Mouse (Mus musculus) hindbrain, embryonic 10.5 days (tissue): ENCODE measurements around the gene Ddb1. TPM values are rescaled to one million over a fixed set of nuclear protein-coding genes. Genes with fewer than 3 reads are reported as not detected.

Experiments used
- DNase-seq: peaks from one replicate; pipeline ENCODE4 v3.0.0-alpha.2; 2017; ENCODE audit warnings: low spot score
- H3K27ac ChIP-seq: fragments of 300-500 bp; sonication (generic); 2 replicates; pipeline ENCODE4 v1.5.1; 2016; ENCODE audit warnings: mild to moderate bottlenecking, moderate library complexity
- H3K27me3 ChIP-seq: fragments of 300-500 bp; sonication (generic); 2 replicates; pipeline ENCODE4 v1.6.1; 2016; ENCODE audit warnings: mild to moderate bottlenecking; ENCODE audit not compliant: poor library complexity, insufficient read depth, severe bottlenecking
- H3K36me3 ChIP-seq: fragments of 300-500 bp; sonication (generic); 2 replicates; pipeline ENCODE4 v1.6.1; 2016; ENCODE audit warnings: mild to moderate bottlenecking, moderate library complexity
- H3K4me1 ChIP-seq: fragments of 300-500 bp; sonication (generic); replicated peaks from 2 replicates; pipeline ENCODE4 v1.6.1; 2016; ENCODE audit warnings: mild to moderate bottlenecking
- H3K4me3 ChIP-seq: fragments of 300-500 bp; sonication (generic); 2 replicates; pipeline ENCODE4 v1.5.1; 2016; ENCODE audit warnings: mild to moderate bottlenecking, moderate library complexity
- H3K9me3 ChIP-seq: fragments of 300-500 bp; sonication (generic); 2 replicates; pipeline ENCODE4 v1.6.1; 2016; ENCODE audit warnings: mild to moderate bottlenecking, moderate library complexity
- WGBS: fragments of 180-500 bp; shearing (Covaris S2); methylation state at CpG from one replicate; pipeline ENCODE4 v1.1.7; 2016; 5-methylcytosine and 5-hydroxymethylcytosine counted together
- polyA plus RNA-seq: library from polyadenylated mRNA; unstranded; fragments of >200 nt; fragmentation: Nextera tagmentation; extraction: Ambion mirVana; gene quantifications from 2 replicates; pipeline ENCODE4 v1.2.1, GENCODE M21; 2016

Ddb1 gene
- polyA plus RNA-seq, 1 experiment from 2014 or later, result 461 TPM

- 9% methylated on average over 6 of the region's 6 CpGs for WGBS
- DNase-seq, result no peak
- no peaks in the 10 kb centered on the region for H3K27me3 ChIP-seq
- no peaks in the 10 kb centered on the region for H3K9me3 ChIP-seq
- peak overlapping the region; percentile 96 for H3K27ac ChIP-seq
- peaks cover 34% of the 10 kb centered on the region for H3K36me3 ChIP-seq
- H3K4me1 ChIP-seq, result peaks cover 43% of the 10 kb centered on the region
- peak overlapping the region; percentile 50 for H3K4me3 ChIP-seq
These were observed 2.8 kb upstream of the Ddb1 start for GRCm38 (mm10) chr19:10602247-10602769.

GRCm38 (mm10) chr19:10602787-10603186 is 2.3 kb upstream of the Ddb1 start:
- Histone ChIP-seq H3K27ac (peak overlapping the region; percentile 96), H3K4me1 (peaks cover 46% of the 10 kb centered on the region), H3K27me3 (no peaks in the 10 kb centered on the region), H3K36me3 (peaks cover 37% of the 10 kb centered on the region), H3K4me3 (peak overlapping the region; percentile 50), H3K9me3 (no peaks in the 10 kb centered on the region)
- WGBS, result under 1% methylated on average over 9 of the region's 9 CpGs
- DNase-seq, result peak; percentile 91

DNA sequence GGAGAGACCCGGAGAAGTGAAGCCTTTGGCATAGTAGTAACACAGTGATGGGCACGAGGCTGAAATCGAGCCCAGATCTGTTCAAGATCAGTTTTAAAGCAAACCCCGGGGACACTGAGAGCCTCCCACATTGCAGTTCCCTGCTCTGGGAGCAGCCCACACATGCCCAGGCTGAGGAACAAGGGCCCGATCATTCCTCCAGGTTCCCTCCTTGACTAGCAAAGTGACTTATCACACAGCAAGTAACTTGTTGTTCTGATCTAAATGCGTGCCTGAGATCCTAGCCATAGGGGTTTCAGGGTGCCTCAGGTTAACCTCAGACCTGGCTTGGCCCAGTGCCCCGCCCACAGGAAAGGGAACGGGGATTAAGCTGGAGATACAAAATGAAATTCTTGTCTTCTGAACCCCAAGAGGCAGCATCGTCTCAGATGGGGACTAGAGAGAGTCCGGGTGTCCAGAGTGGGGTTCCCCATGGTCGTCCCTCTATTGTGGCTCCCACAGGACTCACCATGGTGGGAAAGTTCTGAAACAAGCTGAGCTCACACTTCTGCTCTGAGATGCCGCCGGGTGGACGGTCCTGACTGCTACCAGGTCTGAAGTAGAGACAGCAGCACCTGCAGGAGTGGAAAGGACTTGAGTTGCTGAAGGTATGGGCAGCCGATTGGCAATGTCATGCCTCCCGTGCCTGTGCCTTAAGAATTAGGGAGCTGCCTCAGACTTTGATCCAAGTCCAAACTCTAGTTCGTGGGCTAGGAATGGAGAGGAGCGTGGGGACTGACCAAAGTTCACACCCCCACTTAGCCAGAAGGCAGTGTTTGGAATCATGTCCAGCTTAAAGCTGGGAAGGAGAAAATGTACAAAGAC is 1.2 kb upstream of the Ddb1 start:
- peak overlapping the region; percentile 97; the same call in 1 of the 2 replicates for H3K4me3 ChIP-seq
- peaks cover 46% of the 10 kb centered on the region for H3K4me1 ChIP-seq
- H3K36me3 ChIP-seq, result peaks cover 38% of the 10 kb centered on the region
- H3K9me3 ChIP-seq, result no peaks in the 10 kb centered on the region
- H3K27ac ChIP-seq, result peak overlapping the region; percentile 96
- 86% methylated on average over 18 of the region's 18 CpGs for WGBS
- no peak for DNase-seq
- no peaks in the 10 kb centered on the region for H3K27me3 ChIP-seq

- Histone ChIP-seq H3K4me3 (peak overlapping the region; percentile 97), H3K9me3 (no peaks in the 10 kb centered on the region), H3K36me3 (peaks cover 39% of the 10 kb centered on the region), H3K4me1 (peaks cover 46% of the 10 kb centered on the region), H3K27me3 (no peaks in the 10 kb centered on the region), H3K27ac (peak overlapping the region; percentile 96)
- 63% methylated on average over 3 of the region's 3 CpGs for WGBS
- DNase-seq, result no peak
These were observed 593 bp upstream of the Ddb1 start for GRCm38 (mm10) chr19:10604534-10604933.

DNA sequence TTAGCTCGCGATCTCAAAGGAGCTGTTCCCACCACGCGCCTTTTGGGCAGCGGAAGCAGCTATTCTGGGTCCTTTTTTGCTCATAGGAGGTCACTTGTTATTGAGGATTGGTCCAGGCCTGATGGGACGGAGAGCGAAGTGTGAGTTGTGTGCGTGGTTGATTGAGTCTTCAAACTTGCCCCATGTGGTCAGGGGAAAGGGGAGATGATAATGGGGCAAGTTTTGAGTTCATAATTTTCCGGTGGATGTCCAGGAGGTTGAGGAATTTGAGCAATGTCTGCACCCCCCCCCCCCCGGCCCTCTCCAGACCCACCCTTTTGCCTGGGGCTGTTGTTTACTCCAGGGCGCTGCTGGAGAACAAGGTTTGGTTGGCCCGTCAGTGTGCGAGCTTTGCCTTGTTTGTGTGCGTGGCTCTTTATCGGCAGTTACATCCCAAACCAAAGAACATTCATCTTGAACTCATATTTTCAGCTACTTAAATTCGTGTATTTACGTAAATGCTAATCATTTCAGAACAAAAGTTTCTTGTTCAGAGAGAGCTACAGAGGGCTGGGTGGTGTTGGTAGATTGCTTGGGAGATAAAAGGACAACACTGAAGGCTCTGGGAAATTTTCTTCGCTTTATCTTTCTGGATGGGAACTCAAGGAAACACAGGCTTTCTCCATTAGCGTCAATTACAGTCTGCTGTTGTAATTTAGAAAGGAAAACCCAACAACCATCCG is 935 bp downstream of the Ddb1 start:
- no peaks in the 10 kb centered on the region for H3K9me3 ChIP-seq
- peaks cover 46% of the 10 kb centered on the region for H3K4me1 ChIP-seq
- H3K4me3 ChIP-seq, result peak overlapping the region; percentile 97
- 8% methylated on average over 20 of the region's 20 CpGs for WGBS
- H3K27ac ChIP-seq, result peak overlapping the region; percentile 96
- peaks cover 44% of the 10 kb centered on the region for H3K36me3 ChIP-seq
- no peaks in the 10 kb centered on the region for H3K27me3 ChIP-seq
- DNase-seq, result no peak

DNA sequence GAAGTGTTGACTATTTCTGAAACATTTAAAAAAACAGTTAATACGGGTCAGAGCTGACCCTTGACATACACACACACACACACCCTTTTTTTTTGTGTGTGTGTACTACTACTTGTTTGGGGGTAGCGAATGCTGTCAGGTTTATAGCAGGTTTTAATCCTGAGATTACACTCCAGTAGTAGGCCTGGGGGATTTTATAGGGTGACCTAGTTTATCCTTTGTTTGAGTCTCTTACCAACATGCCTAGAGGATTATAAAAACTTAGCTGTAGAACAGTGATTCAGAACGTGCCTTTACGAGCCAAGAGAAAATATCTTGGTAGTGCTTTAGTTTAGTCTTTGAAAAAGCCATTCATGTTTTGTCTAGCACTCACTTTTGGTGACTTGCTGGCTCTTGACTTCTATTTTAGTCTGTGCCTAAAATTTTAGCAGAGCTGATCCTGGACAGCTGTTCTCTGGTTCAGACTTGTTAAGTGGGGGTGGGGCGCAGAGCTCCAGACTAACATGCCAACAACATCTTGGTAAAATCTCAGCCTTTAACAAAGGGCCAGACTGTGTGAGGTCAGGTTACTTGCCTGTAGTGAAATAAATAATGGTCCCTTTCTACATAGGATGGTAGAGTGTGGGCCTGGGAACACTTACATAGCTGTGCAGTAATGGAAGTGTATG is 3.6 kb downstream of the Ddb1 start:
- no peak for DNase-seq
- H3K27me3 ChIP-seq, result no peaks in the 10 kb centered on the region
- peaks cover 30% of the 10 kb centered on the region for H3K4me1 ChIP-seq
- H3K4me3 ChIP-seq, result no peak overlapping the region
- no peaks in the 10 kb centered on the region for H3K9me3 ChIP-seq
- H3K36me3 ChIP-seq, result peaks cover 70% of the 10 kb centered on the region
- no peak overlapping the region for H3K27ac ChIP-seq
- WGBS, result 97% methylated on average over 5 of the region's 5 CpGs

DNA sequence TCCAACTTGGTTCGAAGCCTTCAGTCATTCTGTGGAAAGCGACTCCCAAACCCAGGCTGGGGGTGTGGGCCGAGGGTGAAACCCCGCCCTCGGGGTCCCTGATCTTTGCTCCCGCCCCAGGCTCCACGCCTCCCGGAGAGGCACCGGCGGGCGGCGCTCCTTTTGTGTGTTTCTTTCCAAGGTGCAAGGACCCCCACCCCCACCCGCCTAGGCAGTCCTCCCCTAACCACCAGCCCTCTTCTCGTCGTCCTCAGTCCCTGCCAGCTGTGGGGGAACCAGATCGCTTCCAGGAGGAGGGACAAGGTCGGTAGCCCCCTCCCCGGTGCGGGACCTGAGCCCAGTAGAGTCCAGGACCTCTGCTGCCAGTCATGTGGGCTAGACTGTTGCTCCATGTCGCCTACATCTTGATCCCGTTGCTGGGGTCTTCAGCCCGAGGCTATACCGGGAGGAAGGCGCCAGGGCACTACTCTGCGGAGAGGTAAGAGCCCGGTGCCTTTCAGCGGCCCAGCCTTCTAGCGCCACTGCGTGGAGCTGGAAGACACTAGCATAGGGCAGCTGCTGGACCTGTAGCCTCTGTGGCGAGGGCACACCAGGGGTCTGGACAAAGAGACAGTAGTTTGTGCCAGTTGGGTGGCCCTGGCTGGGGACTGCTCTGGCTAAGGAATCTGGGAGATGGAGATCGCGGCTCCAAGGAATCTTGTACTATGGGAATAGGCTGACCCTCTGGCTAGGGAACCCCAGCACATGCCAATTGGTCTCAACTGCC is 29.2 kb downstream of the Ddb1 start, which contains the start of gene Vwce:
Gene Vwce (plus strand): TSS at position 108 of the 766 bp plus-strand sequence.
- H3K27ac ChIP-seq, result peak within 1 kb of the TSS; percentile 72

GRCm38 (mm10) chr19:10634872-10635318 is 29.8 kb downstream of the Ddb1 start:
- peaks cover 18% of the 10 kb centered on the region for H3K4me1 ChIP-seq
- no peaks in the 10 kb centered on the region for H3K9me3 ChIP-seq
- peak overlapping the region; percentile 72 for H3K27ac ChIP-seq
- peaks cover 22% of the 10 kb centered on the region for H3K36me3 ChIP-seq
- peak; percentile 59 for DNase-seq
- H3K4me3 ChIP-seq, result peak overlapping the region; percentile 52
- WGBS, result 3% methylated on average over 21 of the region's 21 CpGs
- H3K27me3 ChIP-seq, result peaks cover 12% of the 10 kb centered on the region

More for the DNA sequence above, 29.2 kb downstream of the Ddb1 start, which contains the start of gene Vwce:
- peak within 1 kb of the TSS; percentile 52 for H3K4me3 ChIP-seq
- no peaks in the 10 kb centered on the region for H3K9me3 ChIP-seq
- 2% methylated on average over 32 of the region's 32 CpGs for WGBS
- peaks cover 28% of the 10 kb centered on the region for H3K36me3 ChIP-seq
- DNase-seq, result peak; percentile 74
- H3K4me1 ChIP-seq, result peaks cover 18% of the 10 kb centered on the region
- H3K27me3 ChIP-seq, result peaks cover 12% of the 10 kb centered on the region

DNA sequence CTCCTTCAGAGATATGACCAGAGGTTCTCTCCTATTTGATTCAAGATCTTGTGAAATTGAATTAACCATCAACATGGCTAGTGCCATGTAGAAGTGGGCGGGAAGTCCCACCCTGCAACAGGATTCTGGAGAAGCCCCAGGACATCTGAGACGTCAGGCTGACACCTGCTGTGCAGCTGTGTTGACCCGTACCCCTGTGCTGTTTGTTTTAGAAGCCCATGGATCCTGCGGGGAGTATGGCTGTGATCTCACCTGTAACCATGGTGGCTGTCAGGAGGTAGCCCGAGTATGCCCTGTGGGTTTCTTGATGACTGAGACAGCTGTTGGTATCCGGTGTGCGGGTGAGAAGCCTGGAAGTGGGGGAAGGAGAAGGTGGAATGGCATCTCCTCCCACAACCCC is 32.7 kb downstream of the Ddb1 start:
- H3K4me3 ChIP-seq, result no peak overlapping the region
- H3K27ac ChIP-seq, result no peak overlapping the region
- no peak for DNase-seq
- peaks cover 21% of the 10 kb centered on the region for H3K4me1 ChIP-seq
- 62% methylated on average over 7 of the region's 7 CpGs for WGBS
- no peaks in the 10 kb centered on the region for H3K36me3 ChIP-seq
- H3K27me3 ChIP-seq, result peaks cover 17% of the 10 kb centered on the region
- no peaks in the 10 kb centered on the region for H3K9me3 ChIP-seq

DNA sequence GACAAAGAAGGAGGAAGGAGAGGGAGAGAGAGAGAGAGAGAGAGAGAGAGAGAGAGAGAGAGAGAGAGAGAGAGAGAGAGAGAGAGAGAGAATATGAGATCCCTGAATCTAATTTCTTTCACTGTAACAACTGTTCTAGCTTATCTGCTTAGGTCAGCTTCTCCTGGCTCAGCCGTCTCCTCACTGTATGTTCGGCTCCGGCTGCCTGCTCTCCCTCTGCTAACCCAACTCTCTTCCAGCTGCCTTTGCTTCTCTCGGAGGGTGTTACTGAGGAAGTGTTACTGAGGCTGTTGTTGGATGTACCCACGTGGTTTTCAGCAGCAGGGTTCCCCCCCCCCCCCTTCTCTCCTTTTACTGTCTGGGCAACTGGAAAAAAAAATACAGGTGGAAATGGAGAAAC is 35.0 kb downstream of the Ddb1 start:
- Histone ChIP-seq H3K27ac (no peak overlapping the region), H3K4me3 (no peak overlapping the region)

GRCm38 (mm10) chr19:10640589-10641378 is 35.7 kb downstream of the Ddb1 start:
- WGBS, result 53% methylated on average over 13 of the region's 13 CpGs

More for the DNA sequence above, 35.0 kb downstream of the Ddb1 start:
- peaks cover 6% of the 10 kb centered on the region for H3K4me1 ChIP-seq
- H3K27me3 ChIP-seq, result peaks cover 16% of the 10 kb centered on the region
- H3K9me3 ChIP-seq, result no peaks in the 10 kb centered on the region
- DNase-seq, result no peak
- H3K36me3 ChIP-seq, result no peaks in the 10 kb centered on the region
- WGBS, result 20% methylated on average over 5 of the region's 5 CpGs

More at GRCm38 (mm10) chr19:10640589-10641378, 35.7 kb downstream of the Ddb1 start:
- Histone ChIP-seq H3K4me3 (no peak overlapping the region), H3K4me1 (peaks cover 3% of the 10 kb centered on the region; the same call in 1 of the 2 replicates), H3K27me3 (peaks cover 9% of the 10 kb centered on the region), H3K36me3 (no peaks in the 10 kb centered on the region), H3K9me3 (no peaks in the 10 kb centered on the region), H3K27ac (no peak overlapping the region)
- DNase-seq, result no peak
